Mouse (Mus musculus): ENCODE results near the gene Fam19a1. TPM values are rescaled to one million over a fixed set of nuclear protein-coding genes. Genes with fewer than 3 reads are reported as not detected.

Gene Fam19a1
- 1.7 TPM for polyA plus RNA-seq (2014; fragmentation: Illumina TruSeq; extraction: RNeasy Lipid Tissue Mini Kit (QIAGEN cat#74804); ENCODE audit: low read depth, low replicate concordance)

DNA sequence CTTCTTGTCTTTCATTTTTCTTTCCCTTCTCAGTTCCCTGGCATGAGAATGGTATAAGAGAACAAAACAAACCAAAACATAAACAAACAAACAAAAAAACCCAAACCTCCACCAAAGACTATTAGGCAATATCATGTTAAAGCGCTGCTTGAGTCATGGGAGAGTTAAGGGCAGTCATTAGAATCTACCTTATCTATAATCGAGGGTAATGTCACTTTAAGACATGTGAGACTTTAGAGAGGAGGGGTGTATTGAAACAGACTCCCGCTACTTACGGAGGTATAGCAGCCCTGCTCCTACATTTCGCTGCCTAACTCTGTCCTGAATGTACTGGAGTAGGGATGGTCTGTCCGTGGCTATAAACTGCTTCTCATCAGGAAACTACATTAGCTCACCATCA, at the start of gene Fam19a1:
Fam19a1 (plus strand) TSS at position 301 of the 400 bp plus-strand sequence.

DNA sequence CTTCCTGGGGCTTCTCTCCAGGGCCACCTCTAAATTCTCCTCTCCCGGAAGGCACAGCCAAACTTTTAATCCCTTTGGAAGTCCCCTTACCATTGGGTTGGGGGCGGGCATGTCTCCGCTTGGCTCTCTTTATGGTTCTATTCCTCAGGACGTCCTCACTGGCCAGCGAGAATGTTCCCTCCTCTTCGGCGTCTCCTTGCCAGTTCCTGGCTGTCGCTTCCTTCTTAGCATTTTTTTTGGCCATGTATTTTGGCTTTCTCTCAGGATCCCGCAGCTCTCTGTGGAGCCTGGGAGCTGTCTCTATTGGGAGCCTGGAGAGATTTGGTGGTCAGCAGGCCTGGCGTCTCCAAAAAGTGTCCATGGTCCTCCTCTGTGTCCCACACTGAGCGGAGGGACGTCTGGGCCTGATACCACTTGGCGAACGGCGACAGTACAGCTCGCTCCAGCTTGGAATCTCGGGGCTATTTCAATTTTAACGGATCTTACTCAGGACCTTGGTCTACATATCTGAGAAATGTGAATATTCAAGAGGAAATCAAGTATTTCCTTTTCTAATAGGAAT, 52.9 kb downstream of the Fam19a1 start, which contains the start of gene 1700123L14Rik:
1700123L14Rik (minus strand) TSS at position 426 of the 562 bp plus-strand sequence.

Other genes starting within 250 kb of the Fam19a1 start
- not detected for gene 1700123L14Rik, start 53.1 kb downstream of the Fam19a1 start, polyA plus RNA-seq (2014; fragmentation: Illumina TruSeq; extraction: RNeasy Lipid Tissue Mini Kit (QIAGEN cat#74804); ENCODE audit: low read depth, low replicate concordance)

Measured in sigmoid colon, adult 10 weeks (tissue).